Mouse (Mus musculus) left cerebral cortex, adult 2 months (tissue): ENCODE data around the gene Urm1. TPM values are rescaled to one million over a fixed set of nuclear protein-coding genes. Genes with fewer than 3 reads are reported as not detected.

ENCODE experiments used
- DNase-seq, 2 experiments: peaks; one replicate each; pipeline ENCODE4 v3.0.0; 2021 to 2022; ENCODE audit warnings: low spot score in 2 of 2, mixed read lengths in 1 of 2; ENCODE audit errors: extremely low spot score in 1 of 2
- H3K27ac ChIP-seq: fragments of 200-600 bp; 2 replicates; pipeline ENCODE4 v1.8.1; 2022
- H3K4me3 ChIP-seq: fragments of 200-600 bp; 2 replicates; pipeline ENCODE4 v1.8.1; 2022
- CTCF ChIP-seq: fragments of 200-600 bp; IDR thresholded peaks from 2 replicates; pipeline ENCODE4 v1.8.1; 2022; ENCODE audit warnings: antibody characterized with exemption, mild to moderate bottlenecking, moderate library complexity
- intact Hi-C: fragments of 180-260 bp; cut with DNase I; formaldehyde crosslinking; loops from one replicate; pipeline ENCODE4 v1.15.1; 2025
- total RNA-seq, 2 experiments: library from RNA; stranded (reverse); gene quantifications; 2 replicates each; pipeline ENCODE4 v1.2.3; 2021

The Urm1 gene
- total RNA-seq, 2 experiments from 2014 or later, result 48.4 to 50.0 TPM

- peak overlapping the region; percentile 24; the same call in 1 of the 2 replicates for H3K27ac ChIP-seq
- no peak overlapping the region for H3K4me3 ChIP-seq
- TF ChIP-seq CTCF, result no peak
- no peak for DNase-seq
- intact Hi-C loops, result no loop called here
Measured at GRCm38 (mm10) chr2:29853736-29854135, 33.9 kb downstream of the Urm1 start.

GRCm38 (mm10) chr2:29855585-29856210, 35.8 kb downstream of the Urm1 start:
- Histone ChIP-seq H3K27ac (peak overlapping the region; percentile 20; the same call in 1 of the 2 replicates), H3K4me3 (no peak overlapping the region)
- DNase-seq, result no peak
- no peak for TF ChIP-seq CTCF
- intact Hi-C loops, result no loop called here

GRCm38 (mm10) chr2:29856451-29857260, 36.8 kb downstream of the Urm1 start:
- intact Hi-C loops, result no loop called here
- DNase-seq, result peak in 1 of 2 experiments; percentile 42
- TF ChIP-seq CTCF, result no peak
- no peak overlapping the region for H3K4me3 ChIP-seq
- H3K27ac ChIP-seq, result peak overlapping the region; percentile 74

GRCm38 (mm10) chr2:29857341-29857740, 37.5 kb downstream of the Urm1 start:
- Histone ChIP-seq H3K27ac (peak overlapping the region; percentile 74; the same call in 1 of the 2 replicates), H3K4me3 (no peak overlapping the region)
- TF ChIP-seq CTCF, result no peak; the same call in 1 of the 2 replicates
- intact Hi-C loops, result no loop called here
- no peak for DNase-seq

- H3K4me3 ChIP-seq, result no peak overlapping the region
- DNase-seq, result no peak
- no peak for TF ChIP-seq CTCF
- intact Hi-C loops, result no loop called here
- peak overlapping the region; percentile 74; the same call in 1 of the 2 replicates for H3K27ac ChIP-seq
Measured at GRCm38 (mm10) chr2:29857967-29858366, 38.1 kb downstream of the Urm1 start.

- Histone ChIP-seq H3K27ac (peak overlapping the region; percentile 25; the same call in 1 of the 2 replicates), H3K4me3 (no peak overlapping the region)
- DNase-seq, result no peak
- TF ChIP-seq CTCF, result peak; percentile 83
- intact Hi-C loops, result loop anchor here (1.0 kb wide), 1 partner anchor 42 kb away; no protein-coding TSS in a partner anchor
Measured at GRCm38 (mm10) chr2:29858748-29859473, 39.0 kb downstream of the Urm1 start.

GRCm38 (mm10) chr2:29865125-29865524, 45.2 kb downstream of the Urm1 start:
- H3K4me3 ChIP-seq, result no peak overlapping the region
- TF ChIP-seq CTCF, result no peak
- H3K27ac ChIP-seq, result no peak overlapping the region
- DNase-seq, result no peak
- intact Hi-C loops, result no loop called here

GRCm38 (mm10) chr2:29868949-29869645, 49.2 kb downstream of the Urm1 start, which contains the start of gene Cercam:
Gene Cercam, plus strand, starts transcription at chr2:29869164.
- intact Hi-C loops, result loop anchor here (1.0 kb wide), 1 partner anchor 20 kb away; the partner anchor contains the start of gene Odf2
- peak within 1 kb of the TSS; percentile 61 for H3K4me3 ChIP-seq

GRCm38 (mm10) chr2:29869646-29870451, 50.0 kb downstream of the Urm1 start:
- intact Hi-C loops, result loop anchor here (1.0 kb wide), 1 partner anchor 19 kb away; the partner anchor contains the start of gene Odf2
- no peak for TF ChIP-seq CTCF
- Histone ChIP-seq H3K4me3 (peak overlapping the region; percentile 61), H3K27ac (no peak overlapping the region; the same call in 1 of the 2 replicates)
- DNase-seq, result no peak

More at GRCm38 (mm10) chr2:29868949-29869645, 49.2 kb downstream of the Urm1 start, which contains the start of gene Cercam:
- H3K27ac ChIP-seq, result peak within 1 kb of the TSS; percentile 15; the same call in 1 of the 2 replicates
- DNase-seq, result peak; percentile 83 to 88
- TF ChIP-seq CTCF, result peak; percentile 97

GRCm38 (mm10) chr2:29872581-29873295, 52.9 kb downstream of the Urm1 start:
- H3K4me3 ChIP-seq, result no peak overlapping the region
- no peak for DNase-seq
- intact Hi-C loops, result no loop called here
- H3K27ac ChIP-seq, result no peak overlapping the region
- no peak for TF ChIP-seq CTCF
